Mouse (Mus musculus) MEL (cell line): ENCODE measurements at regions not wholly inside any gene's neighbourhood (a gene's known extent, or its start where the extent isn't known, plus 50 kb on each side); places are given as distances from the start of the nearest gene placed in this dataset.

Source experiments
- DNase-seq: peaks from one replicate; pipeline ENCODE4 v3.0.0; 2011; ENCODE audit warnings: low read depth, low spot score
- H3K27ac ChIP-seq: 2 replicates; pipeline ENCODE4 v1.5.1; 2012; ENCODE audit warnings: low read depth, mild to moderate bottlenecking, control low read depth, low read length, moderate library complexity; ENCODE audit not compliant: control insufficient read depth
- H3K27me3 ChIP-seq, 2 experiments: fragments of 150-350 bp in 1 of 2; sonication (generic) in 1 of 2; 2 replicates each; pipeline ENCODE4 v1.6.1; 2012; ENCODE audit warnings: low read length in 2 of 2, mild to moderate bottlenecking in 2 of 2, improper control_type of control experiment in 1 of 2, moderate library complexity in 1 of 2; ENCODE audit not compliant: insufficient read depth in 2 of 2, control insufficient read depth in 1 of 2
- H3K36me3 ChIP-seq, 2 experiments: 2 replicates each; pipeline ENCODE4 v1.6.1; 2012 to 2014; ENCODE audit warnings: low read length in 2 of 2, improper control_type of control experiment in 1 of 2, inconsistent platforms in 1 of 2, mild to moderate bottlenecking in 1 of 2; ENCODE audit not compliant: insufficient read depth in 2 of 2, control insufficient read depth in 1 of 2
- H3K4me1 ChIP-seq, 2 experiments: fragments of 150-350 bp in 1 of 2; sonication (generic) in 1 of 2; 2 replicates each; pipeline ENCODE4 v1.6.1; 2012; ENCODE audit warnings: low read length in 2 of 2, improper control_type of control experiment in 1 of 2, mild to moderate bottlenecking in 1 of 2; ENCODE audit not compliant: insufficient read depth in 2 of 2, control insufficient read depth in 1 of 2
- H3K4me3 ChIP-seq, 2 experiments: fragments of 150-350 bp in 1 of 2; sonication (generic) in 1 of 2; 2 replicates each; pipeline ENCODE4 v1.5.1; 2012; ENCODE audit warnings: low read depth in 2 of 2, low read length in 2 of 2, mild to moderate bottlenecking in 2 of 2, moderate library complexity in 2 of 2, control low read depth in 1 of 2, improper control_type of control experiment in 1 of 2; ENCODE audit not compliant: control insufficient read depth in 1 of 2, insufficient read depth in 1 of 2
- H3K79me2 ChIP-seq: 2 replicates; pipeline ENCODE4 v1.6.1; 2012; ENCODE audit warnings: mild to moderate bottlenecking, low read length, moderate library complexity; ENCODE audit not compliant: control insufficient read depth, poor library complexity, insufficient read depth
- H3K9ac ChIP-seq: 2 replicates; pipeline ENCODE4 v1.6.1; 2012; ENCODE audit warnings: low read depth, mild to moderate bottlenecking, control low read depth, low read length, moderate library complexity; ENCODE audit not compliant: control insufficient read depth, poor library complexity, severe bottlenecking
- H3K9me3 ChIP-seq: fragments of 150-350 bp; sonication (generic); replicated peaks from 2 replicates; pipeline ENCODE4 v1.6.1; 2012; ENCODE audit warnings: mild to moderate bottlenecking, low read length, improper control_type of control experiment, moderate library complexity; ENCODE audit not compliant: insufficient read depth
- BHLHE40 ChIP-seq: IDR thresholded peaks from 2 replicates; pipeline ENCODE4 v1.6.1; 2012; ENCODE audit warnings: low read depth, mild to moderate bottlenecking, inconsistent platforms, low read length, improper control_type of control experiment, borderline replicate concordance
- CTCF ChIP-seq, 3 experiments: IDR thresholded peaks in 2 of 3; conservative IDR thresholded peaks in 1 of 3; 2 replicates each; pipeline ENCODE4 v1.5.1; 2011 to 2012; ENCODE audit warnings: low read length in 3 of 3, low read depth in 2 of 3, mild to moderate bottlenecking in 2 of 3, improper control_type of control experiment in 1 of 3, inconsistent platforms in 1 of 3, mixed read lengths in 1 of 3, moderate library complexity in 1 of 3; ENCODE audit not compliant: control insufficient read depth in 1 of 3, insufficient read depth in 1 of 3, poor library complexity in 1 of 3, severe bottlenecking in 1 of 3
- ELF1 ChIP-seq: IDR thresholded peaks from 2 replicates; pipeline ENCODE4 v1.6.1; 2014; ENCODE audit warnings: low read depth, mild to moderate bottlenecking, inconsistent platforms, low read length, improper control_type of control experiment, moderate library complexity
- EP300 ChIP-seq, 2 experiments: IDR thresholded peaks; 2 replicates each; pipeline ENCODE4 v1.6.1; 2011; ENCODE audit warnings: improper control_type of control experiment in 2 of 2, low read length in 2 of 2, low read depth in 1 of 2, mild to moderate bottlenecking in 1 of 2
- ETS1 ChIP-seq: IDR thresholded peaks from 2 replicates; pipeline ENCODE4 v1.6.1; 2012; ENCODE audit warnings: low read depth, mild to moderate bottlenecking, inconsistent platforms, low read length, improper control_type of control experiment, moderate library complexity
- GABPA ChIP-seq: IDR thresholded peaks from 2 replicates; pipeline ENCODE4 v1.6.1; 2012; ENCODE audit warnings: low read depth, mild to moderate bottlenecking, inconsistent platforms, low read length, improper control_type of control experiment, moderate library complexity
- KAT2A ChIP-seq: conservative IDR thresholded peaks from 2 replicates; pipeline ENCODE4 v1.6.1; 2012; ENCODE audit warnings: low read depth, low read length, improper control_type of control experiment, inconsistent platforms
- MAX ChIP-seq: IDR thresholded peaks from 2 replicates; pipeline ENCODE4 v1.6.1; 2011; ENCODE audit warnings: low read length, improper control_type of control experiment
- MXI1 ChIP-seq: IDR thresholded peaks from 2 replicates; pipeline ENCODE4 v1.6.1; 2011; ENCODE audit warnings: mild to moderate bottlenecking, low read depth, low read length, improper control_type of control experiment
- MYB ChIP-seq: IDR thresholded peaks from 2 replicates; pipeline ENCODE4 v1.6.1; 2011; ENCODE audit warnings: mild to moderate bottlenecking, low read depth, low read length, improper control_type of control experiment
- NELFE ChIP-seq: IDR thresholded peaks from 2 replicates; pipeline ENCODE4 v1.6.1; 2011; ENCODE audit warnings: low read depth, low read length, improper control_type of control experiment
- POLR2A ChIP-seq, 2 experiments: IDR thresholded peaks; 2 replicates each; pipeline ENCODE4 v1.6.1; 2011 to 2012; ENCODE audit warnings: low read length in 2 of 2, mild to moderate bottlenecking in 2 of 2, control low read depth in 1 of 2, improper control_type of control experiment in 1 of 2, low read depth in 1 of 2, moderate library complexity in 1 of 2; ENCODE audit not compliant: control insufficient read depth in 1 of 2, insufficient read depth in 1 of 2, poor library complexity in 1 of 2
- POLR2AphosphoS2 ChIP-seq: IDR thresholded peaks from 2 replicates; pipeline ENCODE4 v1.6.1; 2011; ENCODE audit warnings: low read length, improper control_type of control experiment
- POLR2AphosphoS5 ChIP-seq: IDR thresholded peaks from 2 replicates; pipeline ENCODE4 v1.6.1; 2012; ENCODE audit warnings: low read depth, borderline replicate concordance, mild to moderate bottlenecking, inconsistent platforms, low read length, moderate library complexity, mixed read lengths
- RAD21 ChIP-seq: IDR thresholded peaks from 2 replicates; pipeline ENCODE4 v1.6.1; 2011; ENCODE audit warnings: mild to moderate bottlenecking, low read depth, low read length, improper control_type of control experiment
- RCOR1 ChIP-seq: IDR thresholded peaks from 2 replicates; pipeline ENCODE4 v1.6.1; 2012; ENCODE audit warnings: low read depth, mild to moderate bottlenecking, inconsistent platforms, low read length, improper control_type of control experiment
- TAL1 ChIP-seq: IDR thresholded peaks from 2 replicates; pipeline ENCODE4 v1.6.1; 2012; ENCODE audit warnings: mild to moderate bottlenecking, inconsistent platforms, low read length, moderate library complexity, mixed read lengths
- USF2 ChIP-seq, 2 experiments: IDR thresholded peaks; 2 replicates each; pipeline ENCODE4 v1.6.1; 2011 to 2012; ENCODE audit warnings: improper control_type of control experiment in 2 of 2, low read length in 2 of 2, borderline replicate concordance in 1 of 2, inconsistent platforms in 1 of 2, low read depth in 1 of 2, mild to moderate bottlenecking in 1 of 2; ENCODE audit not compliant: insufficient read depth in 1 of 2
- ZC3H11A ChIP-seq: IDR thresholded peaks from 2 replicates; pipeline ENCODE4 v1.6.1; 2012; ENCODE audit warnings: low read depth, mild to moderate bottlenecking, inconsistent platforms, low read length, improper control_type of control experiment
- ZMIZ1 ChIP-seq: IDR thresholded peaks from 2 replicates; pipeline ENCODE4 v1.6.1; 2012; ENCODE audit warnings: low read depth, mild to moderate bottlenecking, inconsistent platforms, low read length, improper control_type of control experiment, moderate library complexity

DNA sequence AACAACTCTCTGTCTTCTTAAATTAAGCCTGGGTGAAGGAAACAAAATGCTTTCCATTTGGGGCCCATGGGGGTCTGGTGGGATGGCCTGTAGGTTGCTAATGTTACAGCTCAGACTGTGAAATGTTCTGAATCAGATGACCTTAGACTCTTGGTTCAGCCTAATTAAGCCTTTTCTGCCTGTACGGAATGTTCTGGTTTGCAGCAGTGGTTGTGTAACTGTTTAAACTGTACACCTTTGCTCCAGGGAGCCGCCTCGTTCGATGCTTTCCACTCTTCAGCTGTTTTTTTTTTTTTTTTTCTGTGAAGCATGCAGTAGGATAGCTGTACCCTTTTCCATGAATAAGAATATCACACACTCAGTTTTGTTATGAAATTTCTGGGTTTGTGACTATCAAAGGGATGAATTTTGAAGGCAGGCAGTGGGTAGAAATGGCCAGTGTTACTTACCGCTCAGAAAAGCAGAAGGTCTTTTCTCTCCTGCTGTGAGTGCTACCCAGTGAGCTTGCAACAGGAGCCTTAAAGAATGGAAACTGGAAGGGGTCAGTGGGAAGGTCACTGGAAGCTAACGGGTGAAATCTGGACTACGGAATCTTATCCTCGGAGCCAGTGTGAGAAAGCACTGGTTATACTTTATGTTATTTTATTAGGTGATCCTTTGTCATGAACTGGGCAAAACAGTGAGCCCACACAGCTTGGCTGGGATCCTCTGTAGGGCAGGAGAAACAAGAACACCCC lies 349.4 kb downstream of the Foxo1 start:
- no peaks in the 10 kb centered on the region for H3K4me1 ChIP-seq
- TF ChIP-seq NELFE (no peak), ZC3H11A (no peak), POLR2AphosphoS2 (no peak)
- TF ChIP-seq, all 39 proteins: peak for 0
- no peaks in the 10 kb centered on the region for H3K9me3 ChIP-seq
- no peak overlapping the region for H3K9ac ChIP-seq
- no peaks in the 10 kb centered on the region for H3K27me3 ChIP-seq
- no peaks in the 10 kb centered on the region for H3K79me2 ChIP-seq
- H3K36me3 ChIP-seq: no peaks in the 10 kb centered on the region
- no peak overlapping the region for H3K27ac ChIP-seq
- H3K4me3 ChIP-seq: no peak overlapping the region
- DNase-seq: no peak

DNA sequence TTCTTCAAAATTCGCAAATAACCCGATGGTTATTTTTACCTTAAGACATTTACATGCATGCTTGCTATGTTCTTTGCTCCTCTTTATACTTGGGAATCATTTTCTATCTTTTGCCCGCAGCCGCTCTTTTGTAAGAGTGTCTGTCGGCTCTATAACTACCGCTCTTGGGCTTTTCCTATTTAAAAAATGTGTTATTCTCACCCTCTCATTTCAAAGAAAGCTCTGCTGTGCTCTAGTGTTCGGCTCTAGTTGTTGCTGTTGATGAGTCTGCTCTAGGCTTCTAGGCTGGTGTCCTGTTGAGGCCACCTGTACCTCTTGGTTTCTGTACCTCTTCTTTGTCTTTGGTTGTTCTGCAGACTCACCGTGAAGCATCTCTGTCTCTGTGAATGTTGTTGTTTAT lies 343.7 kb downstream of the Foxo1 start:
- Histone ChIP-seq H3K27ac (no peak overlapping the region), H3K9me3 (no peaks in the 10 kb centered on the region), H3K4me3 (no peak overlapping the region), H3K36me3 (no peaks in the 10 kb centered on the region), H3K79me2 (no peaks in the 10 kb centered on the region), H3K9ac (no peak overlapping the region), H3K27me3 (no peaks in the 10 kb centered on the region), H3K4me1 (no peaks in the 10 kb centered on the region)
- no peak for DNase-seq
- TF ChIP-seq EP300 (IDR thresholded peaks at IDR 0.05; ENCODE audit: low read depth in 1 of 2, low read length in 2 of 2) (no peak), BHLHE40 (no peak)

DNA sequence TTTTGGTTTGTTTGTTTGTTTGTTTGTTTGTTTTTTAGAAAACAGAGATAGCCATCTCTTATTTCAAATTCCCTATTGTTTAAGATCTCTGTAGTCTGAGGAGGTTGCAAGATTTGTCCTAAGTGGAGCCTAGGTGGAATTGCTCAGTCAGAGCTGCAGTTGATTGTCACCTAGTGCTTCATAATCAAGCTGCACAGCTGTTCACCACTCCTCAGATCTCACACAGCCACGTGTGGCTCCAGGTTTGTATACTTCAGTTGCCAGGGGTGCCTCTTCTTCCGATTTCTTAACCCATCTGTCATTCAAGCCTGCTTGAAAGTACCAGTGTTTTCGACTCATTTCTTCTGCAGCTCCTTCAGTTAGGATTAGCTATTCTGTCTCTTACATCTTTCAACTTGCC lies 342.3 kb downstream of the Foxo1 start:
- H3K36me3 ChIP-seq: no peaks in the 10 kb centered on the region
- H3K4me3 ChIP-seq: no peak overlapping the region
- H3K9me3 ChIP-seq: no peaks in the 10 kb centered on the region
- H3K9ac ChIP-seq: no peak overlapping the region
- no peaks in the 10 kb centered on the region for H3K27me3 ChIP-seq
- H3K4me1 ChIP-seq: no peaks in the 10 kb centered on the region
- DNase-seq: no peak
- no peak for TF ChIP-seq ELF1
- no peak overlapping the region for H3K27ac ChIP-seq
- no peaks in the 10 kb centered on the region for H3K79me2 ChIP-seq

DNA sequence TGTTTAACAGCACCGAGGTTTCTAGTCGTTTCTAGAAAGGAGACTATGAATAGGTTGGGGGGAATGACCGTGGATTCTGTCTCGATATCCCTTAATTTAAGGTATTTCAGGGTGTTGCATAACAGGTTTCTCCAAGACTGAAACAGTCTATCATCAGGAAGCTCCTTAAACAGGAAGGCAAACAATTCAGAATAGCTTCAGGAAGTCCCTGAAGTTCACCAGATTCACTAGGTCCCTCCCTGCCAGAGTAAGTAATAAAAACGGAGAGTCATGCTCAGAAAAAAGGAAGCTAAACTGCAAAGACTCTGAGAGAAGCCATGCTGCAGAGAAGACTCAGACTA lies 339.9 kb downstream of the Foxo1 start:
- DNase-seq: no peak
- H3K4me3 ChIP-seq: no peak overlapping the region
- no peak for TF ChIP-seq RAD21
- no peak for TF ChIP-seq POLR2AphosphoS5
- no peak for TF ChIP-seq BHLHE40
- TF ChIP-seq MYB: no peak
- no peak for TF ChIP-seq NELFE
- no peak for TF ChIP-seq POLR2A (IDR thresholded peaks at IDR 0.05; ENCODE audit: control insufficient read depth in 1 of 2, insufficient read depth in 1 of 2, low read depth in 1 of 2, low read length in 2 of 2, poor library complexity in 1 of 2)
- no peak for TF ChIP-seq RCOR1
- TF ChIP-seq MAX: no peak
- no peak for TF ChIP-seq POLR2AphosphoS2
- TF ChIP-seq ZMIZ1: no peak
- no peak for TF ChIP-seq KAT2A
- no peak for TF ChIP-seq USF2 (IDR thresholded peaks at IDR 0.05; ENCODE audit: borderline replicate concordance in 1 of 2, insufficient read depth in 1 of 2, low read depth in 1 of 2, low read length in 2 of 2)
- TF ChIP-seq TAL1: no peak
- TF ChIP-seq ETS1: no peak
- no peak for TF ChIP-seq GABPA
- no peak for TF ChIP-seq CTCF (IDR thresholded peaks at IDR 0.05 in 2 of 3, conservative IDR thresholded peaks at IDR 0.05 in 1 of 3; ENCODE audit: control insufficient read depth in 1 of 3, insufficient read depth in 1 of 3, low read depth in 2 of 3, low read length in 3 of 3, poor library complexity in 1 of 3, severe bottlenecking in 1 of 3)
- no peak for TF ChIP-seq MXI1
- TF ChIP-seq, all 39 proteins: peak for 0
- H3K9ac ChIP-seq: no peak overlapping the region
- H3K27ac ChIP-seq: no peak overlapping the region
- H3K79me2 ChIP-seq: no peaks in the 10 kb centered on the region
- no peaks in the 10 kb centered on the region for H3K4me1 ChIP-seq
- H3K27me3 ChIP-seq: no peaks in the 10 kb centered on the region
- no peaks in the 10 kb centered on the region for H3K36me3 ChIP-seq
- H3K9me3 ChIP-seq: no peaks in the 10 kb centered on the region
